15 mouse cellular contexts compared by ENCODE assay signal in genomic region chr2:30893399-30893798, GRCm38 (mm10). TPM values are rescaled to one million over a fixed set of nuclear protein-coding genes. Genes with fewer than 3 reads are reported as not detected.
A peak's percentile ranks its signal among the peaks of the same experiment; 100 is the strongest.
DNase-seq lines count a peak whose midpoint lies in the region; ATAC-seq and TF ChIP-seq lines count a peak whose summit lies in the region.
"Had no signal": no experiment of that assay in that cellular context is flagged by ENCODE, and none has a peak within 500 bp of the region (broad histone marks: within the 10 kb centered on the region; RNA-seq: fewer than 3 reads in every experiment).

No protein-coding gene starts in this region.

- H3K27me3 ChIP-seq in kidney, adult 2 months (replicated peaks; ENCODE audit: control insufficient read depth, insufficient read depth, low read length) = no peaks in the 10 kb centered on the region
- no peaks in the 10 kb centered on the region for H3K27me3 ChIP-seq in kidney, embryonic 16.5 days (ENCODE audit: insufficient read depth, low read length)
- H3K27me3 ChIP-seq in liver, postnatal 0 days (ENCODE audit: insufficient read depth, low read length) = no peaks in the 10 kb centered on the region
- H3K27me3 ChIP-seq: embryonic facial prominence, embryonic 12.5 days; forebrain, embryonic 15.5 days; hindbrain, embryonic 13.5 days; limb, embryonic 13.5 days had no signal

- peak; percentile 65 for DNase-seq in adrenal gland, adult 2 months
- no peak for DNase-seq in adrenal gland, postnatal 4 days (ENCODE audit: low spot score in 2 of 2)
- DNase-seq in kidney, adult 2 months = peak; percentile 78
- DNase-seq in kidney, postnatal 25 days = peak; percentile 68 to 77
- peak; percentile 44 for DNase-seq in liver, postnatal 0 days
- no peak for DNase-seq in right cerebral cortex, postnatal 25 days
- no peak for DNase-seq in cerebellum, adult 9-11 months
- DNase-seq: right cerebral cortex, adult 18-20 months; thymus, postnatal 36 days had no signal

- no peak overlapping the region for H3K27ac ChIP-seq in kidney, adult 2 months (ENCODE audit: insufficient read depth, low read depth, low read length)
- H3K27ac ChIP-seq in kidney, embryonic 16.5 days (ENCODE audit: low read length) = no peak overlapping the region
- H3K27ac ChIP-seq in liver, postnatal 0 days (ENCODE audit: low read depth) = peak overlapping the region; percentile 34; the same call in 1 of the 2 replicates
- H3K27ac ChIP-seq: embryonic facial prominence, embryonic 12.5 days; forebrain, embryonic 15.5 days; hindbrain, embryonic 13.5 days; limb, embryonic 13.5 days had no signal

- H3K4me3 ChIP-seq in kidney, adult 2 months (ENCODE audit: insufficient read depth, low read depth, low read length) = no peak overlapping the region
- no peak overlapping the region for H3K4me3 ChIP-seq in kidney, embryonic 16.5 days (ENCODE audit: low read length)
- H3K4me3 ChIP-seq in liver, postnatal 0 days (ENCODE audit: low read depth, low read length) = no peak overlapping the region
- H3K4me3 ChIP-seq: embryonic facial prominence, embryonic 12.5 days; forebrain, embryonic 15.5 days; hindbrain, embryonic 13.5 days; limb, embryonic 13.5 days had no signal

- no peak for ATAC-seq in kidney, embryonic 16.5 days (ENCODE audit: low FRiP score, low TSS enrichment)
- ATAC-seq in liver, postnatal 0 days = peak; percentile 79
- ATAC-seq: forebrain, embryonic 15.5 days had no signal

- no peak overlapping the region for H3K9ac ChIP-seq in kidney, embryonic 16.5 days (replicated peaks; ENCODE audit: low read length)
- no peak overlapping the region for H3K9ac ChIP-seq in liver, postnatal 0 days (replicated peaks)
- H3K9ac ChIP-seq: embryonic facial prominence, embryonic 12.5 days; forebrain, embryonic 15.5 days; hindbrain, embryonic 13.5 days; limb, embryonic 13.5 days had no signal

- WGBS in kidney, adult 2 months = 30% methylated on average over 6 of the region's 6 CpGs
- WGBS in kidney, embryonic 16.5 days = 4% methylated on average over 6 of the region's 6 CpGs
- 22% methylated on average over 6 of the region's 6 CpGs for WGBS in liver, postnatal 0 days (ENCODE audit: insufficient replicate concordance)

- no peak for TF ChIP-seq CTCF in kidney, adult 2 months (conservative IDR thresholded peaks at IDR 0.05; ENCODE audit: insufficient read depth, insufficient read length, low read depth, low read length)
- TF ChIP-seq CTCF in liver, postnatal 0 days (IDR thresholded peaks at IDR 0.05; ENCODE audit: low read depth) = no peak

- H3K4me1 ChIP-seq in kidney, adult 2 months (ENCODE audit: control insufficient read depth, insufficient read depth, low read length) = peaks cover 3% of the 10 kb centered on the region; the same call in 1 of the 2 replicates
- H3K4me1 ChIP-seq in kidney, embryonic 16.5 days (ENCODE audit: insufficient read depth, low read length) = peaks cover 22% of the 10 kb centered on the region
- H3K4me1 ChIP-seq in liver, postnatal 0 days (ENCODE audit: insufficient read depth) = peaks cover 5% of the 10 kb centered on the region; the same call in 1 of the 2 replicates

- H3K9me3 ChIP-seq in kidney, embryonic 16.5 days (ENCODE audit: low read length) = no peaks in the 10 kb centered on the region
- H3K9me3 ChIP-seq in liver, postnatal 0 days (ENCODE audit: low read length) = no peaks in the 10 kb centered on the region
- H3K9me3 ChIP-seq: embryonic facial prominence, embryonic 12.5 days; forebrain, embryonic 15.5 days; hindbrain, embryonic 13.5 days; limb, embryonic 13.5 days had no signal

- H3K4me2 ChIP-seq in kidney, embryonic 16.5 days (replicated peaks; ENCODE audit: low read depth, low read length) = no peak overlapping the region
- no peak overlapping the region for H3K4me2 ChIP-seq in liver, postnatal 0 days (ENCODE audit: low read depth, low read length)
- H3K4me2 ChIP-seq: embryonic facial prominence, embryonic 12.5 days; forebrain, embryonic 15.5 days; hindbrain, embryonic 13.5 days; limb, embryonic 13.5 days; midbrain, embryonic 11.5 days had no signal

- TF ChIP-seq EP300 in liver, postnatal 0 days (IDR thresholded peaks at IDR 0.05; ENCODE audit: low read depth) = no peak

- H3K36me3 ChIP-seq in kidney, adult 2 months (ENCODE audit: control insufficient read depth, insufficient read depth, low read length) = no peaks in the 10 kb centered on the region
- H3K36me3 ChIP-seq in kidney, embryonic 16.5 days (ENCODE audit: insufficient read depth, low read length) = no peaks in the 10 kb centered on the region
- H3K36me3 ChIP-seq in liver, postnatal 0 days (replicated peaks; ENCODE audit: insufficient read depth, low read length) = no peaks in the 10 kb centered on the region
- H3K36me3 ChIP-seq: embryonic facial prominence, embryonic 12.5 days; forebrain, embryonic 15.5 days; hindbrain, embryonic 13.5 days had no signal

- TF ChIP-seq POLR2A in kidney, adult 2 months (IDR thresholded peaks at IDR 0.05; ENCODE audit: low read depth, low read length) = no peak

RNA-seq across cellular contexts. Expression of gene Ptges, which starts 36.3 kb away (rescaled TPM):
- total RNA-seq in adrenal gland, adult 2 months (2021) = 10 to 100 TPM; 25.4 to 34.1 TPM
- polyA plus RNA-seq in adrenal gland, adult 2 months (2012; rRNA removed) = 37.9 and 73.5 TPM in 2 replicates
- 10 to 100 TPM; 14.6 to 16.9 TPM for total RNA-seq in adrenal gland, postnatal 4 days (2021)
- polyA plus RNA-seq in kidney, adult 2 months (2012; rRNA removed) = 36.3 and 45.2 TPM in 2 replicates
- polyA plus RNA-seq in kidney, embryonic 16.5 days (2015; fragmentation: Nextera tagmentation; extraction: Ambion mirVana) = 19.1 and 25.2 TPM in 2 replicates
- 1.4 and 1.7 TPM in 2 replicates for polyA plus RNA-seq in liver, postnatal 0 days (2015; fragmentation: Nextera tagmentation; extraction: Ambion mirVana)

RNA-seq across cellular contexts. Expression of gene Prrx2, which starts 58.6 kb away (rescaled TPM):
- total RNA-seq in adrenal gland, adult 2 months (2021) = 1 to 10 TPM; 2.1 to 2.2 TPM
- 4.3 and 5.0 TPM in 2 replicates for polyA plus RNA-seq in adrenal gland, adult 2 months (2012; rRNA removed)
- total RNA-seq in adrenal gland, postnatal 4 days (2021) = 1 to 10 TPM; 2.8 to 3.3 TPM
- 4.7 and 6.7 TPM in 2 replicates for polyA plus RNA-seq in kidney, adult 2 months (2012; rRNA removed)
- 7.7 and 8.0 TPM in 2 replicates for polyA plus RNA-seq in kidney, embryonic 16.5 days (2015; fragmentation: Nextera tagmentation; extraction: Ambion mirVana)
- polyA plus RNA-seq in liver, postnatal 0 days (2015; fragmentation: Nextera tagmentation; extraction: Ambion mirVana) = 0.07 and 0.17 TPM in 2 replicates

RNA-seq across cellular contexts. Expression of gene Tor1b, which starts 59.4 kb away (rescaled TPM):
- total RNA-seq in adrenal gland, adult 2 months (2021) = 10 to 100 TPM; 49.6 to 51.2 TPM
- 61.7 and 81.7 TPM in 2 replicates for polyA plus RNA-seq in adrenal gland, adult 2 months (2012; rRNA removed)
- 10 to 100 TPM; 51.4 to 54.9 TPM for total RNA-seq in adrenal gland, postnatal 4 days (2021)
- 22.4 and 22.7 TPM in 2 replicates for polyA plus RNA-seq in kidney, adult 2 months (2012; rRNA removed)
- 38.9 and 40.4 TPM in 2 replicates for polyA plus RNA-seq in kidney, embryonic 16.5 days (2015; fragmentation: Nextera tagmentation; extraction: Ambion mirVana)
- polyA plus RNA-seq in liver, postnatal 0 days (2015; fragmentation: Nextera tagmentation; extraction: Ambion mirVana) = 29.2 and 31.1 TPM in 2 replicates

Comparison
In these comparisons a context has a peak if more than half of its experiments do, and no peak if none do; other contexts are left out.
1. DNase-seq: peak in adrenal gland, adult 2 months (single experiment), kidney, adult 2 months (single experiment), kidney, postnatal 25 days (2 of 2) and liver, postnatal 0 days (single experiment); none in adrenal gland, postnatal 4 days (0 of 2), right cerebral cortex, postnatal 25 days (single experiment) and cerebellum, adult 9-11 months (single experiment).